Mouse (Mus musculus): ENCODE measurements around the gene Dgkd.
A peak's percentile ranks its signal among the peaks of the same experiment; 100 is the strongest.

Dgkd gene

DNA sequence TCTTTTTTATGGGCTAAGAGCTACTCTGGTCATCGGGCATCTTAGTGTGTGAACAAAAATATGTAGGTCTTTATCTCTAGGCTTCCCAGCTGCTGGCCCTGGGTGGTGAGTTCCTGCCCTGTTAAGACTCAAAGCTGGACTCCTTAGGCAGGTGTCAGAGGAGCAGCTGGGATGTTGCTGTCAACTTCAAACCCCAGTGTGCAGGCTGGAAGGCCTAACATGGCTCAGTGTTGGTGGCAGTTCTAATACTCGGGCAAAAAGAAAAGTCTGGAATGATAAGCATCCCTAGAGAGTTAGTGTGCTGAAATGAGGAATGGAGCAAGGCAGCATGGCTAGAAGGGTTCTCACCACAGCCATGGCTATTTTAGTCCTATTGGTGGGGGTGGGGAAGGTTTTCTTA lies 27.8 kb downstream of the Dgkd start:
- no peak for DNase-seq (ENCODE audit: low read depth, low spot score)

- peak; percentile 16 for DNase-seq (ENCODE audit: low read depth, low spot score)
These were observed 28.6 kb downstream of the Dgkd start for GRCm38 (mm10) chr1:87881726-87882125.

GRCm38 (mm10) chr1:87882554-87882953 lies 29.5 kb downstream of the Dgkd start:
- no peak for DNase-seq (ENCODE audit: low read depth, low spot score)

- no peak for DNase-seq (ENCODE audit: low read depth, low spot score)
These were observed 37.9 kb downstream of the Dgkd start for GRCm38 (mm10) chr1:87890960-87891359.

- no peak for DNase-seq (ENCODE audit: low read depth, low spot score)
These were observed 38.5 kb downstream of the Dgkd start for GRCm38 (mm10) chr1:87891634-87892033.

GRCm38 (mm10) chr1:87892499-87892898 lies 39.4 kb downstream of the Dgkd start:
- DNase-seq (ENCODE audit: low read depth, low spot score): no peak

- no peak for DNase-seq (ENCODE audit: low read depth, low spot score)
These were observed 40.3 kb downstream of the Dgkd start for GRCm38 (mm10) chr1:87893414-87893813.

DNA sequence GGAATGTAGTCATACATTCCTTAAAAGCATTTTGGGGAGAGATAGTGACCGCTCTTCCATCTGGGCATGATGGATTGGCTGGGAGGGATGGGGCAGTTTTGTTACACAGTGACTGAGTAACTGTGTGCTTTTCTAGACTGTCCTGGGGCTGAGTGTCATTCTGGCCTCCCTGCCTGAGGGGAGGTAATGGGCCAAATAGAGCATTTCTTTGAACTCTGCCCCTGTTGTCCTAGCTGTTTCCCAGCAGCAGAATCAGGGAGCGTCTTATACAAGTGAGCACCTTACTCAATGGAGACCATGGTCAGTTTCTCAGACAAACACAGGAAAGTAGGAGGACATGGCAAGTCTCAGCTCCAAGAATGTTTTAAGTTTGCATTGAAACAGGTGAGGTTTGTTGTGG lies 43.8 kb downstream of the Dgkd start:
- DNase-seq (ENCODE audit: low read depth, low spot score): no peak

DNA sequence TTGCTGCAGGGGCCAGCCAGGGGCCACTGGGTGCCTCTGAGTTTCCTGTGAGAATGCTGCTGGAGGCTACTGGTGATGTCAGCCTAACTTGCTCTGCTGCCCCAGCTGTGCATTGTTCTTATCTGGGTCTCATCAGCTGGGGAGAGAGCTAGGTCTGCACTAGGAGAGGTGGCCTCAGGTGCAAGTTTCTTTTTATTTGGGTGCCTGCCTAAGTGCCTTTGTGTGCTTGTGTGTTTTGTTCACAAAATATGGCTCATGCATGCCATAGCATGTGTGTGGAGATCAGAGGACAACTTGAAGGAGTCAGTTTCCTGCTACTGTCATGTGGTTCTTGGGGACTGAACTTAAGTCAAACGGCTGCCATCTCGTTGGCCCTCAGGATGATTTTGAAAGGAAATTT lies 46.6 kb downstream of the Dgkd start:
- DNase-seq (ENCODE audit: low read depth, low spot score): no peak

GRCm38 (mm10) chr1:87900979-87901378 lies 47.9 kb downstream of the Dgkd start:
- DNase-seq (ENCODE audit: low read depth, low spot score): peak; percentile 8

- no peak for DNase-seq (ENCODE audit: low read depth, low spot score)
These were observed 49.1 kb downstream of the Dgkd start for GRCm38 (mm10) chr1:87902186-87902585.

GRCm38 (mm10) chr1:87906361-87906956 lies 53.4 kb downstream of the Dgkd start:
- DNase-seq (ENCODE audit: low read depth, low spot score): no peak

- DNase-seq (ENCODE audit: low read depth, low spot score): no peak
These were observed 54.9 kb downstream of the Dgkd start for GRCm38 (mm10) chr1:87908006-87908405.

GRCm38 (mm10) chr1:87908736-87909135 lies 55.6 kb downstream of the Dgkd start:
- DNase-seq (ENCODE audit: low read depth, low spot score): no peak

GRCm38 (mm10) chr1:87909565-87909964 lies 56.5 kb downstream of the Dgkd start:
- no peak for DNase-seq (ENCODE audit: low read depth, low spot score)

- no peak for DNase-seq (ENCODE audit: low read depth, low spot score)
These were observed 57.3 kb downstream of the Dgkd start for GRCm38 (mm10) chr1:87910428-87910827.

DNA sequence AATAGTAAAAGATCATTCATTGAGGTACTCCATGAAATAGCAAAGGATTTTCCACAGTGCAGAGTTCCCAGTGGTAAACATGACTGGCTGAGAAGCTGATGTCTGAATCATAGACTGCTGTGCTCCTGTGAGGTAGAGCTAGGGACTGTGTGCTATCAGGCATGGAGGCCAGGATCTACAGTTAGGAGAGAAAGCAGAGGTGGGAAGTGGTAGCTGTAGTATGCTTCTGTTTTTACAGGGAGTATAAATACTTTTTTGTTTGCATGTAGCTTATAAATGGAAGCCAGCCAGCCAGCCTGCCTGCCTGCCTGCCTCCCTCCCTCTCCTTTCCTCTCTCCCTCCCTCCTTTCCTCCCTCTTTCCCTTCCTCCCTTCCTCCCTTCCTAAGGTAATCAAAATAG lies 60.3 kb downstream of the Dgkd start:
- DNase-seq (ENCODE audit: low read depth, low spot score): no peak

GRCm38 (mm10) chr1:87917361-87917760 lies 64.3 kb downstream of the Dgkd start:
- DNase-seq (ENCODE audit: low read depth, low spot score): no peak

DNA sequence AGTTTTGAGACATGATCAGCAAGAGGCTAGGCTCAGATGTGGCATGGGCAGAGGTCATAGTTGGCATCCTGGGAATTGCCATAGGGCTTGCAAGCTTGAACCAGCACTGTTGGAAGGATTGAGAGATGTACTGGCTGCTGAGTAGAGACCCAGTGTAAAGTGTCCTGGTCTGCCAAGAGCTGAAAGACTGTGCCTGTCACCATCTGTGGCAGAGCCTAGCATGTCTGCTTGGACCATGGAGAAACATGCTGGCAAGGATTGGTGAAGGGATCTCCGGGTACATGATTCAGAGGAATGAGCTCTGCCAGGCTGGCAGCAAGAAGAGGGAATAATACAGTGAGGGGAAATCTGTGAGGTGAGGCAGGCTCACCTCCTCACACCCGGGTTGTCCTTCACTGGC lies 65.0 kb downstream of the Dgkd start:
- DNase-seq (ENCODE audit: low read depth, low spot score): no peak

- no peak for DNase-seq (ENCODE audit: low read depth, low spot score)
These were observed 67.0 kb downstream of the Dgkd start for GRCm38 (mm10) chr1:87920056-87920614.

DNA sequence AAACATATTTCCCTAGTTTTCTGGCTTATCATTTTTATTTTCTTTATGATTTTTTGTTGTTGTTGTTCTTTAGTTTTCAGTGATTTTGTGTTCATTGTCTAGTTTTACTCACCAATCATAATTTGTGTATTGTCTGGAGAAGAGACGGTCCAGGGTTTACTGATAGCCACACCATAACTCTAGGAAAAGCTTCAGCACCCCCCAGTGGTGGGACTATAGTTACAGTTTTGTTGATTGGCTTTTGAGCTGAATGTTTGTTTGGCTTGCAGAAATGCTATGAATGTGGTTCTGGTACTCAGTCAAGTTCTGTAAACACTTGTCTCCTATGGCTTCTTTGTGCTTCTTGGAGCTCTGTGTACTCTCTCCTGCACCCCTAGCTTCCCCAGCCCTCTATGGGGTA lies 69.6 kb downstream of the Dgkd start:
- peak; percentile 7 for DNase-seq (ENCODE audit: low read depth, low spot score)

- no peak for DNase-seq (ENCODE audit: low read depth, low spot score)
These were observed 71.8 kb downstream of the Dgkd start for GRCm38 (mm10) chr1:87924888-87925287.

DNA sequence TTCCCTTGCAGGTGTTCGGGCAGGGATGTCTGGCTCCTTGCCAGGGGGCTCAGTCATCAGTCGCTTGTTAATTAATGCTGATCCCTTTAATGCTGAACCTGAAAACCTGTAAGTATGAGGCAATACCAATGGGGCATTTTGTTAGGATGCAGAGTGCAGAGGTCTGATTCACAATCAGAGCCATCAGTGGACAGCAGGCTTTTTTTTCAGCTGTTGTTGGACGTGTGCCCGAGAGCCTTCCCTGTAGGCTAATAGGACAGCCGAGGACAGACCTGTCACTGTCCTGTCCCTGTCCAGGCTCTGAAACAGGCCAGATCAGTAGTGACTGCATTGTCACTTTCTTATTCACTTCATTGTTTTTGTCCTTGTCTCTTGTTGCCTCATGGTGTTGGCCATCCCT lies 76.6 kb downstream of the Dgkd start:
- no peak for DNase-seq (ENCODE audit: low read depth, low spot score)

DNA sequence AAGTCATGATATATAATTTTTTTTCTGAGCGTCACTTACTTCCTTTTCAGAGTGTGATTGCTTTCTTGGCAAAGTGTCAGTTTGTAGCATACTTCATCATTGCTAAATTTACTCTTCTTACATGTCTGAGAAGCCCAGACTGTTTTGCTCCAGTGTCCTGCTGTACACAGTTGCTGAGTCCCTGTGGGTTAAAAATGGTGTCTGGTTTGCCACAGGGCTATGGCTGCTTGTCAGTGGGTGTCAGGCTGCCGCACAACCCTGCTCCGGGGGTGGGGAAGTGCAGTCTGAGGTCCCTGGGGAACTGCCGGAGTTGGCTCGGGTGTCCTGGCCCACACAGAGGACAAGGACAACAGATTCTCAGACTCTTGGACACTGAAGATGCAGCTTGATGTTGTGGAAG lies 80.0 kb downstream of the Dgkd start:
- no peak for DNase-seq (ENCODE audit: low read depth, low spot score)

Data from ZHBTc4 (cell line).